9 mouse cellular contexts compared by ENCODE assay signal in genomic region chr11:43483122-43483792, GRCm38 (mm10). TPM values are rescaled to one million over a fixed set of nuclear protein-coding genes. Genes with fewer than 3 reads are reported as not detected.
A peak's percentile ranks its signal among the peaks of the same experiment; 100 is the strongest.
DNase-seq lines count a peak whose midpoint lies in the region; ATAC-seq and TF ChIP-seq lines count a peak whose summit lies in the region.
"Had no signal": no experiment of that assay in that cellular context is flagged by ENCODE, and none has a peak within 500 bp of the region (broad histone marks: within the 10 kb centered on the region; RNA-seq: fewer than 3 reads in every experiment).

No protein-coding gene starts in this region.

- H3K9me3 ChIP-seq in hindbrain, embryonic 12.5 days (replicated peaks) = no peaks in the 10 kb centered on the region
- no peaks in the 10 kb centered on the region for H3K9me3 ChIP-seq in hindbrain, postnatal 0 days (ENCODE audit: low read length)
- no peaks in the 10 kb centered on the region for H3K9me3 ChIP-seq in embryonic facial prominence, embryonic 14.5 days (ENCODE audit: control insufficient read depth, low read length)
- no peaks in the 10 kb centered on the region for H3K9me3 ChIP-seq in lung, embryonic 16.5 days (ENCODE audit: control insufficient read depth, low read length)
- no peaks in the 10 kb centered on the region for H3K9me3 ChIP-seq in midbrain, embryonic 14.5 days (ENCODE audit: control insufficient read depth, low read length)

- H3K9ac ChIP-seq in hindbrain, embryonic 12.5 days = no peak overlapping the region
- no peak overlapping the region for H3K9ac ChIP-seq in hindbrain, postnatal 0 days (replicated peaks; ENCODE audit: low read length)
- H3K9ac ChIP-seq in embryonic facial prominence, embryonic 14.5 days (ENCODE audit: low read depth, low read length) = no peak overlapping the region; the same call in 1 of the 2 replicates
- no peak overlapping the region for H3K9ac ChIP-seq in lung, embryonic 16.5 days (ENCODE audit: low read length)
- H3K9ac ChIP-seq in midbrain, embryonic 14.5 days (replicated peaks; ENCODE audit: low read length) = no peak overlapping the region

- no peak for DNase-seq in hindbrain, postnatal 0 days (ENCODE audit: low spot score)
- peak; percentile 68 for DNase-seq in embryonic facial prominence, embryonic 14.5 days (ENCODE audit: low spot score)
- peak; percentile 61 to 69 for DNase-seq in heart, postnatal 14 days
- no peak for DNase-seq in right cerebral cortex, postnatal 36 days (ENCODE audit: low spot score in 2 of 2)
- DNase-seq in midbrain, embryonic 14.5 days = no peak
- DNase-seq in c-Kit-positive CD71-positive TER-119-positive erythroid progenitor cells, embryonic 14.5 days (ENCODE audit: low spot score) = no peak

- TF ChIP-seq CTCF in hindbrain, postnatal 0 days (IDR thresholded peaks at IDR 0.05; ENCODE audit: low read depth) = no peak

- intact Hi-C loops in heart, postnatal 14 days (cut with DNase I) = no loop called here

- 0 out of 2 replicates have a peak overlapping the region, but pooled peaks have one; percentile 13 for H3K27ac ChIP-seq in hindbrain, embryonic 12.5 days
- H3K27ac ChIP-seq in hindbrain, postnatal 0 days = no peak overlapping the region
- H3K27ac ChIP-seq in embryonic facial prominence, embryonic 14.5 days (replicated peaks; ENCODE audit: low read depth, low read length) = peak overlapping the region; percentile 83
- peak overlapping the region; percentile 82 for H3K27ac ChIP-seq in lung, embryonic 16.5 days (ENCODE audit: low read length)
- no peak overlapping the region for H3K27ac ChIP-seq in midbrain, embryonic 14.5 days (replicated peaks; ENCODE audit: low read depth, low read length)

- 0 out of 2 replicates have a peak, but pooled peaks cover 3% of the 10 kb centered on the region for H3K27me3 ChIP-seq in hindbrain, embryonic 12.5 days
- H3K27me3 ChIP-seq in hindbrain, postnatal 0 days (ENCODE audit: insufficient read depth, low read length) = no peaks in the 10 kb centered on the region
- no peaks in the 10 kb centered on the region for H3K27me3 ChIP-seq in embryonic facial prominence, embryonic 14.5 days (replicated peaks; ENCODE audit: control insufficient read depth, insufficient read depth, low read length)
- no peaks in the 10 kb centered on the region for H3K27me3 ChIP-seq in lung, embryonic 16.5 days (ENCODE audit: control insufficient read depth, insufficient read depth, low read depth, low read length)
- no peaks in the 10 kb centered on the region for H3K27me3 ChIP-seq in midbrain, embryonic 14.5 days (ENCODE audit: control insufficient read depth, insufficient read depth, low read length)

- H3K4me2 ChIP-seq in hindbrain, embryonic 12.5 days (replicated peaks) = no peak overlapping the region
- no peak overlapping the region for H3K4me2 ChIP-seq in hindbrain, postnatal 0 days (ENCODE audit: low read depth, low read length)
- H3K4me2 ChIP-seq in embryonic facial prominence, embryonic 14.5 days (ENCODE audit: low read depth, low read length) = 0 out of 2 replicates have a peak overlapping the region, but pooled peaks have one; percentile 10
- H3K4me2 ChIP-seq in lung, embryonic 16.5 days (ENCODE audit: low read depth, low read length) = no peak overlapping the region
- no peak overlapping the region for H3K4me2 ChIP-seq in midbrain, embryonic 14.5 days (ENCODE audit: low read length)

- WGBS in hindbrain, embryonic 12.5 days = 37% methylated on average over 6 of the region's 6 CpGs
- 56% methylated on average over 6 of the region's 6 CpGs for WGBS in hindbrain, postnatal 0 days
- 21% methylated on average over 6 of the region's 6 CpGs for WGBS in embryonic facial prominence, embryonic 14.5 days
- 27% methylated on average over 6 of the region's 6 CpGs for WGBS in lung, embryonic 16.5 days
- WGBS in midbrain, embryonic 14.5 days = 64% methylated on average over 6 of the region's 6 CpGs

- H3K4me1 ChIP-seq in hindbrain, embryonic 12.5 days = peaks cover 11% of the 10 kb centered on the region
- H3K4me1 ChIP-seq in hindbrain, postnatal 0 days (ENCODE audit: insufficient read depth, low read length) = no peaks in the 10 kb centered on the region
- peaks cover 44% of the 10 kb centered on the region for H3K4me1 ChIP-seq in embryonic facial prominence, embryonic 14.5 days (ENCODE audit: control insufficient read depth, insufficient read depth, low read length)
- peaks cover 38% of the 10 kb centered on the region for H3K4me1 ChIP-seq in lung, embryonic 16.5 days (replicated peaks; ENCODE audit: control insufficient read depth, insufficient read depth, low read length)
- H3K4me1 ChIP-seq in midbrain, embryonic 14.5 days (ENCODE audit: control insufficient read depth, insufficient read depth, low read length) = 0 out of 2 replicates have a peak, but pooled peaks cover 5% of the 10 kb centered on the region

- H3K4me3 ChIP-seq in hindbrain, embryonic 12.5 days = no peak overlapping the region
- H3K4me3 ChIP-seq in hindbrain, postnatal 0 days (ENCODE audit: low read length) = no peak overlapping the region
- no peak overlapping the region for H3K4me3 ChIP-seq in embryonic facial prominence, embryonic 14.5 days (ENCODE audit: low read depth, low read length)
- H3K4me3 ChIP-seq in lung, embryonic 16.5 days (ENCODE audit: low read length) = no peak overlapping the region
- no peak overlapping the region for H3K4me3 ChIP-seq in midbrain, embryonic 14.5 days (replicated peaks; ENCODE audit: low read depth, low read length)

- no peaks in the 10 kb centered on the region for H3K36me3 ChIP-seq in hindbrain, embryonic 12.5 days
- no peaks in the 10 kb centered on the region for H3K36me3 ChIP-seq in hindbrain, postnatal 0 days (ENCODE audit: insufficient read depth, low read length)
- no peaks in the 10 kb centered on the region for H3K36me3 ChIP-seq in embryonic facial prominence, embryonic 14.5 days (ENCODE audit: control insufficient read depth, insufficient read depth, low read length)
- no peaks in the 10 kb centered on the region for H3K36me3 ChIP-seq in lung, embryonic 16.5 days (ENCODE audit: control insufficient read depth, insufficient read depth, low read length)
- H3K36me3 ChIP-seq in midbrain, embryonic 14.5 days (ENCODE audit: control insufficient read depth, insufficient read depth, low read length) = no peaks in the 10 kb centered on the region

- no peak for ATAC-seq in hindbrain, embryonic 12.5 days (ENCODE audit: low FRiP score)
- ATAC-seq in hindbrain, postnatal 0 days = no peak
- peak; percentile 61; the same call in 1 of the 2 replicates for ATAC-seq in embryonic facial prominence, embryonic 14.5 days (ENCODE audit: low read depth)
- peak; percentile 85 for ATAC-seq in lung, embryonic 16.5 days (ENCODE audit: low read depth)
- ATAC-seq in midbrain, embryonic 14.5 days (ENCODE audit: low FRiP score, low TSS enrichment) = no peak

RNA-seq across cellular contexts. Expression of gene C1qtnf2, which starts 9.2 kb away (rescaled TPM):
- polyA plus RNA-seq in hindbrain, embryonic 12.5 days (2016; fragmentation: Nextera tagmentation; extraction: Ambion mirVana) = 5.2 and 5.4 TPM in 2 replicates
- total RNA-seq in hindbrain, postnatal 0 days (2014; rRNA removed) = 13.9 and 15.7 TPM in 2 replicates
- 21.5 and 21.6 TPM in 2 replicates for polyA plus RNA-seq in hindbrain, postnatal 0 days (2015; fragmentation: Nextera tagmentation; extraction: Ambion mirVana)
- 32.3 and 32.7 TPM in 2 replicates for polyA plus RNA-seq in embryonic facial prominence, embryonic 14.5 days (2014; fragmentation: Nextera tagmentation; extraction: Ambion mirVana)
- total RNA-seq in heart, postnatal 14 days (2021) = 1 to 10 TPM; 10.0 TPM
- polyA plus RNA-seq in lung, embryonic 16.5 days (2015; fragmentation: Nextera tagmentation; extraction: Ambion mirVana) = 3.4 and 4.1 TPM in 2 replicates
- 4.8 and 7.9 TPM in 2 replicates for polyA plus RNA-seq in midbrain, embryonic 14.5 days (2014; fragmentation: Nextera tagmentation; extraction: Ambion mirVana)
- total RNA-seq: CH12.LX had no signal

RNA-seq across cellular contexts. Expression of gene Ccnjl, which starts 45.3 kb away (rescaled TPM):
- polyA plus RNA-seq in hindbrain, embryonic 12.5 days (2016; fragmentation: Nextera tagmentation; extraction: Ambion mirVana) = 27.6 and 29.6 TPM in 2 replicates
- total RNA-seq in hindbrain, postnatal 0 days (2014; rRNA removed) = 2.4 and 3.5 TPM in 2 replicates
- polyA plus RNA-seq in hindbrain, postnatal 0 days (2015; fragmentation: Nextera tagmentation; extraction: Ambion mirVana) = 4.6 and 5.5 TPM in 2 replicates
- polyA plus RNA-seq in embryonic facial prominence, embryonic 14.5 days (2014; fragmentation: Nextera tagmentation; extraction: Ambion mirVana) = 8.1 and 9.0 TPM in 2 replicates
- 1 to 10 TPM; 7.4 to 8.5 TPM for total RNA-seq in heart, postnatal 14 days (2021)
- 19.6 and 20.0 TPM in 2 replicates for polyA plus RNA-seq in lung, embryonic 16.5 days (2015; fragmentation: Nextera tagmentation; extraction: Ambion mirVana)
- polyA plus RNA-seq in midbrain, embryonic 14.5 days (2014; fragmentation: Nextera tagmentation; extraction: Ambion mirVana) = 11.7 and 16.2 TPM in 2 replicates
- total RNA-seq: CH12.LX had no signal

RNA-seq across cellular contexts. Expression of gene Slu7, which starts 49.7 kb away (rescaled TPM):
- polyA plus RNA-seq in hindbrain, embryonic 12.5 days (2016; fragmentation: Nextera tagmentation; extraction: Ambion mirVana) = 74.0 and 75.0 TPM in 2 replicates
- 15.9 and 31.5 TPM in 2 replicates for total RNA-seq in hindbrain, postnatal 0 days (2014; rRNA removed)
- polyA plus RNA-seq in hindbrain, postnatal 0 days (2015; fragmentation: Nextera tagmentation; extraction: Ambion mirVana) = 54.9 and 55.5 TPM in 2 replicates
- polyA plus RNA-seq in embryonic facial prominence, embryonic 14.5 days (2014; fragmentation: Nextera tagmentation; extraction: Ambion mirVana) = 46.2 and 54.1 TPM in 2 replicates
- total RNA-seq in heart, postnatal 14 days (2021) = 10 to 100 TPM; 28.4 to 29.0 TPM
- 52.2 and 58.0 TPM in 2 replicates for polyA plus RNA-seq in lung, embryonic 16.5 days (2015; fragmentation: Nextera tagmentation; extraction: Ambion mirVana)
- polyA plus RNA-seq in midbrain, embryonic 14.5 days (2014; fragmentation: Nextera tagmentation; extraction: Ambion mirVana) = 64.1 and 68.6 TPM in 2 replicates

RNA-seq across cellular contexts. Expression of gene Pttg1, which starts 57.2 kb away (rescaled TPM):
- 69.8 and 85.6 TPM in 2 replicates for polyA plus RNA-seq in hindbrain, embryonic 12.5 days (2016; fragmentation: Nextera tagmentation; extraction: Ambion mirVana)
- total RNA-seq in hindbrain, postnatal 0 days (2014; rRNA removed) = 21.6 and 23.6 TPM in 2 replicates
- 80.5 and 86.8 TPM in 2 replicates for polyA plus RNA-seq in hindbrain, postnatal 0 days (2015; fragmentation: Nextera tagmentation; extraction: Ambion mirVana)
- polyA plus RNA-seq in embryonic facial prominence, embryonic 14.5 days (2014; fragmentation: Nextera tagmentation; extraction: Ambion mirVana) = 71.3 and 83.2 TPM in 2 replicates
- 10 to 100 TPM; 55.6 to 58.5 TPM for total RNA-seq in heart, postnatal 14 days (2021)
- polyA plus RNA-seq in lung, embryonic 16.5 days (2015; fragmentation: Nextera tagmentation; extraction: Ambion mirVana) = 91.5 and 98.6 TPM in 2 replicates
- 50.3 and 51.8 TPM in 2 replicates for polyA plus RNA-seq in midbrain, embryonic 14.5 days (2014; fragmentation: Nextera tagmentation; extraction: Ambion mirVana)

Comparison
In these comparisons a context has a peak if more than half of its experiments do, and no peak if none do; other contexts are left out.
1. H3K27ac ChIP-seq: peak in hindbrain, embryonic 12.5 days (single experiment), embryonic facial prominence, embryonic 14.5 days (single experiment) and lung, embryonic 16.5 days (single experiment); none in hindbrain, postnatal 0 days (single experiment) and midbrain, embryonic 14.5 days (single experiment).
2. ATAC-seq: peak in embryonic facial prominence, embryonic 14.5 days (single experiment) and lung, embryonic 16.5 days (single experiment); none in hindbrain, embryonic 12.5 days (single experiment), hindbrain, postnatal 0 days (single experiment) and midbrain, embryonic 14.5 days (single experiment).
3. DNase-seq: peak in embryonic facial prominence, embryonic 14.5 days (single experiment) and heart, postnatal 14 days (2 of 2); none in hindbrain, postnatal 0 days (single experiment), right cerebral cortex, postnatal 36 days (0 of 2), midbrain, embryonic 14.5 days (single experiment) and c-Kit-positive CD71-positive TER-119-positive erythroid progenitor cells, embryonic 14.5 days (single experiment).